Mouse (Mus musculus) liver, embryonic 14.5 days (tissue): ENCODE results near the gene Lysmd4. TPM values are rescaled to one million over a fixed set of nuclear protein-coding genes. Genes with fewer than 3 reads are reported as not detected.

ENCODE experiments used
- ATAC-seq: fragments of 200-750 bp; cut with Nextera tagmentation; 2 replicates; pipeline ENCODE4 v1.8.0; 2017; ENCODE audit warnings: moderate number of reproducible peaks, mild to moderate bottlenecking, moderate library complexity; ENCODE audit not compliant: insufficient read depth
- DNase-seq, 3 experiments: peaks; one replicate each; pipeline ENCODE4 v3.0.0-alpha.2; 2012 to 2013; ENCODE audit warnings: low read depth in 3 of 3, low spot score in 3 of 3
- H3K27ac ChIP-seq: fragments of 300-500 bp; sonication (generic); 2 replicates; pipeline ENCODE4 v1.5.1; 2014; ENCODE audit warnings: moderate library complexity, mild to moderate bottlenecking, control low read depth, inconsistent platforms
- H3K27me3 ChIP-seq: fragments of 300-500 bp; sonication (generic); 2 replicates; pipeline ENCODE4 v1.6.1; 2014; ENCODE audit warnings: mild to moderate bottlenecking, low read length, moderate library complexity; ENCODE audit not compliant: control insufficient read depth, insufficient read depth
- H3K36me3 ChIP-seq: fragments of 300-500 bp; sonication (generic); replicated peaks from 2 replicates; pipeline ENCODE4 v1.6.1; 2014; ENCODE audit warnings: low read depth; ENCODE audit not compliant: control insufficient read depth, insufficient read depth
- H3K4me1 ChIP-seq, 2 experiments: fragments of 200-500 bp in 1 of 2; fragments of 300-500 bp in 1 of 2; sonication (generic) in 1 of 2; replicated peaks; 2 replicates each; pipeline ENCODE4 v1.6.1; 2012 to 2014; ENCODE audit warnings: antibody characterized with exemption in 1 of 2, inconsistent platforms in 1 of 2, low read length in 1 of 2; ENCODE audit not compliant: control insufficient read depth in 2 of 2, insufficient read depth in 2 of 2
- H3K4me2 ChIP-seq: fragments of 300-500 bp; sonication (generic); 2 replicates; pipeline ENCODE4 v1.6.1; 2014; ENCODE audit warnings: low read depth, mild to moderate bottlenecking, control low read depth, moderate library complexity
- H3K4me3 ChIP-seq, 2 experiments: fragments of 200-500 bp in 1 of 2; fragments of 300-500 bp in 1 of 2; sonication (generic) in 1 of 2; 2 replicates each; pipeline ENCODE4 v1.5.1; 2012 to 2014; ENCODE audit warnings: low read depth in 2 of 2, low read length in 2 of 2, mild to moderate bottlenecking in 2 of 2, control low read depth in 1 of 2, inconsistent platforms in 1 of 2, moderate library complexity in 1 of 2; ENCODE audit not compliant: insufficient read depth in 1 of 2
- H3K9ac ChIP-seq: fragments of 300-500 bp; sonication (generic); replicated peaks from 2 replicates; pipeline ENCODE4 v1.6.1; 2014; ENCODE audit warnings: mild to moderate bottlenecking, control low read depth, moderate library complexity
- H3K9me3 ChIP-seq: fragments of 300-500 bp; sonication (generic); 2 replicates; pipeline ENCODE4 v1.6.1; 2016; ENCODE audit warnings: low read length, mixed read lengths; ENCODE audit not compliant: control insufficient read depth
- CTCF ChIP-seq: IDR thresholded peaks from 2 replicates; pipeline ENCODE4 v1.5.1; 2016; ENCODE audit warnings: antibody characterized with exemption, low read depth, control low read depth
- EP300 ChIP-seq: IDR thresholded peaks from 2 replicates; pipeline ENCODE4 v1.6.1; 2016; ENCODE audit warnings: antibody characterized with exemption, low read depth
- WGBS: fragments of 180-500 bp; shearing (Covaris S2); extraction: QIAGEN DNeasy Blood & Tissue Kit; methylation state at CpG from one replicate; pipeline ENCODE4 v1.1.7; 2014; ENCODE audit not compliant: insufficient replicate concordance; 5-methylcytosine and 5-hydroxymethylcytosine counted together
- polyA plus RNA-seq, 2 experiments: library from polyadenylated mRNA; depleted of rRNA in 1 of 2; stranded (reverse) in 1 of 2; unstranded in 1 of 2; fragments of >200 nt; fragmentation: Nextera tagmentation in 1 of 2; extraction: Ambion mirVana in 1 of 2; gene quantifications; 2 replicates each; pipeline versions ENCODE4 v1.2.1 to v1.2.3; 2012 to 2014

Gene Lysmd4
- polyA plus RNA-seq, 2 experiments: 2.4 to 2.5 TPM

- Histone ChIP-seq H3K4me2 (no peak overlapping the region), H3K36me3 (no peaks in the 10 kb centered on the region; the same call in 1 of the 2 replicates), H3K27me3 (no peaks in the 10 kb centered on the region), H3K9ac (no peak overlapping the region), H3K4me3 (no peak overlapping the region), H3K9me3 (no peaks in the 10 kb centered on the region), H3K27ac (no peak overlapping the region), H3K4me1 (peaks cover 0 to 5% of the 10 kb centered on the region in 2 experiments; a peak in 2 of 4 replicates)
- no peak for DNase-seq
- 75% methylated on average over 1 of the region's 1 CpGs for WGBS
- no peak for ATAC-seq
- no peak for TF ChIP-seq CTCF
- no peak for TF ChIP-seq EP300
Observed at GRCm38 (mm10) chr7:67344443-67344842, 122.1 kb downstream of the Lysmd4 start.

- Histone ChIP-seq H3K4me2 (no peak overlapping the region), H3K4me1 (no peaks in the 10 kb centered on the region; a peak in 1 of 4 replicates), H3K27ac (no peak overlapping the region), H3K36me3 (no peaks in the 10 kb centered on the region), H3K9me3 (no peaks in the 10 kb centered on the region), H3K27me3 (no peaks in the 10 kb centered on the region), H3K4me3 (no peak overlapping the region), H3K9ac (no peak overlapping the region)
- 62% methylated on average over 4 of the region's 4 CpGs for WGBS
- no peak for TF ChIP-seq CTCF
- no peak for TF ChIP-seq EP300
- DNase-seq: no peak
- no peak for ATAC-seq
Observed at GRCm38 (mm10) chr7:67352989-67353388, 130.6 kb downstream of the Lysmd4 start.

- TF ChIP-seq CTCF: peak; percentile 58
- TF ChIP-seq EP300: no peak
- DNase-seq (no peak), ATAC-seq (no peak)
- Histone ChIP-seq H3K27me3 (no peaks in the 10 kb centered on the region), H3K4me1 (no peaks in the 10 kb centered on the region; a peak in 1 of 4 replicates), H3K36me3 (no peaks in the 10 kb centered on the region), H3K4me2 (no peak overlapping the region), H3K4me3 (no peak overlapping the region), H3K27ac (no peak overlapping the region), H3K9me3 (no peaks in the 10 kb centered on the region), H3K9ac (no peak overlapping the region)
- 62% methylated on average over 6 of the region's 6 CpGs for WGBS
Observed at GRCm38 (mm10) chr7:67353667-67354066, 131.3 kb downstream of the Lysmd4 start.

GRCm38 (mm10) chr7:67355870-67356269, 133.5 kb downstream of the Lysmd4 start:
- Histone ChIP-seq H3K27ac (no peak overlapping the region), H3K9ac (no peak overlapping the region), H3K36me3 (no peaks in the 10 kb centered on the region), H3K4me3 (no peak overlapping the region), H3K4me1 (no peaks in the 10 kb centered on the region), H3K4me2 (no peak overlapping the region), H3K9me3 (no peaks in the 10 kb centered on the region), H3K27me3 (no peaks in the 10 kb centered on the region)
- TF ChIP-seq EP300: no peak
- peak; percentile 44 for TF ChIP-seq CTCF
- DNase-seq: no peak
- WGBS: 72% methylated on average over 5 of the region's 5 CpGs
- no peak for ATAC-seq

Other genes starting within 250 kb of the Lysmd4 start
- gene Mef2a, start 150.3 kb downstream of the Lysmd4 start, polyA plus RNA-seq (2012; rRNA removed): 4.5 and 5.2 TPM in 2 replicates
- 8.6 and 10.5 TPM in 2 replicates for gene Mef2a, start 150.3 kb downstream of the Lysmd4 start, polyA plus RNA-seq (2014; fragmentation: Nextera tagmentation; extraction: Ambion mirVana)